Mouse (Mus musculus) heart, adult 2 months (tissue): ENCODE measurements around the gene Sorbs1.

Experiments used
- CTCF ChIP-seq: fragments of 200-600 bp; IDR thresholded peaks from 2 replicates; pipeline ENCODE4 v1.8.1; 2022; ENCODE audit warnings: antibody characterized with exemption, mild to moderate bottlenecking, moderate library complexity
- EP300 ChIP-seq: fragments of 200-500 bp; IDR thresholded peaks from 2 replicates; pipeline ENCODE4 v1.6.1; 2011; ENCODE audit warnings: low read depth, low read length, control low read depth; ENCODE audit not compliant: insufficient read depth
- POLR2A ChIP-seq: fragments of 200-500 bp; IDR thresholded peaks from 2 replicates; pipeline ENCODE4 v1.6.1; 2011; ENCODE audit warnings: mild to moderate bottlenecking, low read depth, low read length, control low read depth; ENCODE audit not compliant: insufficient read depth

DNA sequence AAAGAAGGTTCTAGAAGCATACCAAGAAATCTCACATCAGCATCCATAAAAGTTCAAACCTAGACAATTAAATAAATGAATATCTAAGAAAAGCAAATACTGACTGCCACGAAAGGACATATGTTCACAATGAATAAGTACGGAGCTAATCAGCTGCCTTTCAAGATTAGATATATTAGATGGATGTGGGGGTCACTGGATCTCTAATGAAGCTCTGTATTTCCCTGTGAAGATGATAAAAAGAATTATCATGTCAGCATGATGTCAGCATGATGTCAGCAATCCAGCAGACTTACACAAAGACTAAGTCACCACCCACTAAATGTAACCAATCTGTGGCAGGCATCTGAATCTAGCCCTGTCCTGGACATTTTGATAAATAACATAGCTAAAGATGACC is 77.8 kb downstream of the Sorbs1 start:
- no peak for TF ChIP-seq CTCF
- no peak for TF ChIP-seq POLR2A
- TF ChIP-seq EP300, result no peak
